Comparison of ENCODE assay signal across 8 mouse cellular contexts in genomic region chr6:86370093-86370713, GRCm38 (mm10). TPM values are rescaled to one million over a fixed set of nuclear protein-coding genes. Genes with fewer than 3 reads are reported as not detected.
DNase-seq lines count a peak whose midpoint lies in the region; ATAC-seq and TF ChIP-seq lines count a peak whose summit lies in the region.

No protein-coding gene starts in this region.

- no peak for DNase-seq in kidney, postnatal 0 days (ENCODE audit: low spot score)
- DNase-seq in kidney, adult 8-10 months: no peak
- peak; percentile 34 for DNase-seq in lung, postnatal 36 days
- DNase-seq in Muller cell, postnatal 12 days (ENCODE audit: inconsistent ontology term): no peak
- DNase-seq in gastrocnemius, postnatal 4 days (ENCODE audit: low spot score in 2 of 2): no peak
- DNase-seq in adrenal gland, postnatal 4 days (ENCODE audit: low spot score in 2 of 2): no peak

- H3K27ac ChIP-seq in kidney, postnatal 0 days: peak overlapping the region; percentile 87; the same call in 1 of the 2 replicates
- peak overlapping the region; percentile 51; the same call in 1 of the 2 replicates for H3K27ac ChIP-seq in bone marrow, adult 2 months (ENCODE audit: control insufficient read depth, insufficient read depth, low read depth, low read length, poor library complexity)
- H3K27ac ChIP-seq in hindbrain, embryonic 13.5 days: peak overlapping the region; percentile 97

- H3K4me2 ChIP-seq in kidney, postnatal 0 days (ENCODE audit: low read length): peak overlapping the region; percentile 72; the same call in 1 of the 2 replicates
- H3K4me2 ChIP-seq in hindbrain, embryonic 13.5 days: peak overlapping the region; percentile 92

- no peaks in the 10 kb centered on the region for H3K27me3 ChIP-seq in kidney, postnatal 0 days (ENCODE audit: insufficient read depth, low read length)
- no peaks in the 10 kb centered on the region for H3K27me3 ChIP-seq in hindbrain, embryonic 13.5 days

- H3K36me3 ChIP-seq in kidney, postnatal 0 days (ENCODE audit: insufficient read depth, low read length): 0 out of 2 replicates have a peak, but pooled peaks cover 3% of the 10 kb centered on the region
- peaks cover 12% of the 10 kb centered on the region for H3K36me3 ChIP-seq in hindbrain, embryonic 13.5 days

- peaks cover 19% of the 10 kb centered on the region for H3K4me1 ChIP-seq in kidney, postnatal 0 days (replicated peaks; ENCODE audit: insufficient read depth, low read length)
- peaks cover 1% of the 10 kb centered on the region; the same call in 1 of the 2 replicates for H3K4me1 ChIP-seq in bone marrow, adult 2 months (ENCODE audit: control insufficient read depth, insufficient read depth, low read length)
- peaks cover 44% of the 10 kb centered on the region for H3K4me1 ChIP-seq in hindbrain, embryonic 13.5 days (replicated peaks)

- WGBS in kidney, postnatal 0 days: 68% methylated on average over 3 of the region's 3 CpGs
- 52% methylated on average over 3 of the region's 3 CpGs for WGBS in bone marrow, adult 2 months
- 64% methylated on average over 3 of the region's 3 CpGs for whole genome bisulfite sequencing in hindbrain, embryonic 13.5 days

- TF ChIP-seq CTCF in kidney, postnatal 0 days (IDR thresholded peaks at IDR 0.05; ENCODE audit: low read depth): peak; percentile 63
- no peak for TF ChIP-seq CTCF in bone marrow, adult 2 months (IDR thresholded peaks at IDR 0.05; ENCODE audit: control insufficient read depth, insufficient read depth, low read length)

- H3K9me3 ChIP-seq in kidney, postnatal 0 days (replicated peaks; ENCODE audit: low read length): no peaks in the 10 kb centered on the region
- no peaks in the 10 kb centered on the region for H3K9me3 ChIP-seq in hindbrain, embryonic 13.5 days

- ATAC-seq in kidney, postnatal 0 days (replicated peaks; ENCODE audit: low FRiP score, low read depth): no peak
- no peak for ATAC-seq in hindbrain, embryonic 13.5 days (ENCODE audit: low FRiP score)

- H3K4me3 ChIP-seq in kidney, postnatal 0 days (replicated peaks; ENCODE audit: low read depth, low read length): no peak overlapping the region; the same call in 1 of the 2 replicates
- H3K4me3 ChIP-seq in bone marrow, adult 2 months (replicated peaks; ENCODE audit: control insufficient read depth, low read depth, low read length): no peak overlapping the region
- peak overlapping the region; percentile 93 for H3K4me3 ChIP-seq in hindbrain, embryonic 13.5 days

- peak overlapping the region; percentile 93; the same call in 1 of the 2 replicates for H3K9ac ChIP-seq in kidney, postnatal 0 days (ENCODE audit: low read depth, low read length)
- H3K9ac ChIP-seq in hindbrain, embryonic 13.5 days: peak overlapping the region; percentile 79

- no peak for TF ChIP-seq POLR2A in bone marrow, adult 2 months (IDR thresholded peaks at IDR 0.05; ENCODE audit: borderline replicate concordance, control insufficient read depth, low read depth, low read length)

RNA-seq across cellular contexts. Expression of gene Snrpg, which starts 0.9 kb away (rescaled TPM):
- polyA plus RNA-seq in kidney, postnatal 0 days (2015; fragmentation: Nextera tagmentation; extraction: Ambion mirVana): 490 and 543 TPM in 2 replicates
- 224 and 244 TPM in 2 replicates for polyA plus RNA-seq in bone marrow, adult 2 months (2011; ENCODE audit: insufficient read depth, insufficient read length, low replicate concordance, missing spikeins)
- polyA plus RNA-seq in hindbrain, embryonic 13.5 days (2015; fragmentation: Nextera tagmentation; extraction: Ambion mirVana): 479 and 486 TPM in 2 replicates
- 100 to 1,000 TPM in 1 of 2 experiments, 10 to 100 TPM in 1; 97.3 to 118 TPM for total RNA-seq in gastrocnemius, postnatal 4 days (2021)
- total RNA-seq in adrenal gland, postnatal 4 days (2021): 100 to 1,000 TPM; 383 to 436 TPM

RNA-seq across cellular contexts. Expression of gene Fam136a, which starts 4.8 kb away (rescaled TPM):
- polyA plus RNA-seq in kidney, postnatal 0 days (2015; fragmentation: Nextera tagmentation; extraction: Ambion mirVana): 100 and 110 TPM in 2 replicates
- polyA plus RNA-seq in bone marrow, adult 2 months (2011; ENCODE audit: insufficient read depth, insufficient read length, low replicate concordance, missing spikeins): 7.7 and 24.3 TPM in 2 replicates
- polyA plus RNA-seq in hindbrain, embryonic 13.5 days (2015; fragmentation: Nextera tagmentation; extraction: Ambion mirVana): 115 and 123 TPM in 2 replicates
- total RNA-seq in gastrocnemius, postnatal 4 days (2021): 10 to 100 TPM; 47.8 to 50.2 TPM
- 10 to 100 TPM; 84.1 to 84.5 TPM for total RNA-seq in adrenal gland, postnatal 4 days (2021)

RNA-seq across cellular contexts. Expression of gene Pcyox1, which starts 26.8 kb away (rescaled TPM):
- 110 and 111 TPM in 2 replicates for polyA plus RNA-seq in kidney, postnatal 0 days (2015; fragmentation: Nextera tagmentation; extraction: Ambion mirVana)
- 15.1 and 22.8 TPM in 2 replicates for polyA plus RNA-seq in bone marrow, adult 2 months (2011; ENCODE audit: insufficient read depth, insufficient read length, low replicate concordance, missing spikeins)
- 110 and 114 TPM in 2 replicates for polyA plus RNA-seq in hindbrain, embryonic 13.5 days (2015; fragmentation: Nextera tagmentation; extraction: Ambion mirVana)
- 10 to 100 TPM; 84.7 to 88.8 TPM for total RNA-seq in gastrocnemius, postnatal 4 days (2021)
- 100 to 1,000 TPM; 180 to 205 TPM for total RNA-seq in adrenal gland, postnatal 4 days (2021)

RNA-seq across cellular contexts. Expression of gene Tia1, which starts 33.8 kb away (rescaled TPM):
- polyA plus RNA-seq in kidney, postnatal 0 days (2015; fragmentation: Nextera tagmentation; extraction: Ambion mirVana): 119 and 122 TPM in 2 replicates
- 15.3 and 28.8 TPM in 2 replicates for polyA plus RNA-seq in bone marrow, adult 2 months (2011; ENCODE audit: insufficient read depth, insufficient read length, low replicate concordance, missing spikeins)
- polyA plus RNA-seq in hindbrain, embryonic 13.5 days (2015; fragmentation: Nextera tagmentation; extraction: Ambion mirVana): 359 and 370 TPM in 2 replicates
- total RNA-seq in gastrocnemius, postnatal 4 days (2021): 10 to 100 TPM; 61.3 to 77.4 TPM
- 100 to 1,000 TPM; 105 to 120 TPM for total RNA-seq in adrenal gland, postnatal 4 days (2021)

RNA-seq across cellular contexts. Expression of gene Gm44790, which starts 56.3 kb away (rescaled TPM):
- polyA plus RNA-seq in kidney, postnatal 0 days (2015; fragmentation: Nextera tagmentation; extraction: Ambion mirVana): not detected in 2 replicates
- not detected in 2 replicates for polyA plus RNA-seq in bone marrow, adult 2 months (2011; ENCODE audit: insufficient read depth, insufficient read length, low replicate concordance, missing spikeins)
- polyA plus RNA-seq in hindbrain, embryonic 13.5 days (2015; fragmentation: Nextera tagmentation; extraction: Ambion mirVana): 0.52 TPM in 1 of 2 replicates, not detected in the other
- not detected for total RNA-seq in gastrocnemius, postnatal 4 days (2021)
- total RNA-seq in adrenal gland, postnatal 4 days (2021): 1 to 10 TPM in 1 of 2 experiments, not detected in 1; 2.1 TPM
